ENCODE assay signal across 8 mouse cellular contexts in genomic region chr8:92356613-92357375, GRCm38 (mm10). TPM values are rescaled to one million over a fixed set of nuclear protein-coding genes. Genes with fewer than 3 reads are reported as not detected.
A peak's percentile ranks its signal among the peaks of the same experiment; 100 is the strongest.
DNase-seq lines count a peak whose midpoint lies in the region; ATAC-seq and TF ChIP-seq lines count a peak whose summit lies in the region.

No protein-coding gene starts in this region.

- no peaks in the 10 kb centered on the region for H3K9me3 ChIP-seq in limb, embryonic 13.5 days

- H3K27ac ChIP-seq in cerebellum, adult 2 months (ENCODE audit: insufficient read depth, low read length): no peak overlapping the region
- H3K27ac ChIP-seq in limb, embryonic 13.5 days: peak overlapping the region; percentile 83
- no peak overlapping the region for H3K27ac ChIP-seq in olfactory bulb, adult 2 months (ENCODE audit: insufficient read depth, low read depth, low read length)

- peak in 1 of 2 experiments; percentile 20 for DNase-seq in cerebellum, adult 2 months
- DNase-seq in cerebellum, postnatal 36 days: no peak
- DNase-seq in ovary, postnatal 36 days (ENCODE audit: low spot score): peak; percentile 11
- DNase-seq in ovary, postnatal 10 days (ENCODE audit: low spot score): no peak
- DNase-seq in adrenal gland, postnatal 4 days (ENCODE audit: low spot score in 2 of 2): no peak
- DNase-seq in embryo, embryonic 10 days (ENCODE audit: low spot score): no peak

- H3K36me3 ChIP-seq in limb, embryonic 13.5 days: no peaks in the 10 kb centered on the region

- H3K9ac ChIP-seq in limb, embryonic 13.5 days: peak overlapping the region; percentile 70

- peak overlapping the region; percentile 77 for H3K4me3 ChIP-seq in cerebellum, adult 2 months (replicated peaks; ENCODE audit: insufficient read depth, low read depth, low read length)
- H3K4me3 ChIP-seq in limb, embryonic 13.5 days: peak overlapping the region; percentile 60
- peak overlapping the region; percentile 49; the same call in 1 of the 2 replicates for H3K4me3 ChIP-seq in olfactory bulb, adult 2 months (ENCODE audit: insufficient read depth, low read depth, low read length)

- peaks cover 6% of the 10 kb centered on the region; the same call in 1 of the 2 replicates for H3K4me1 ChIP-seq in cerebellum, adult 2 months (ENCODE audit: control insufficient read depth, insufficient read depth, low read length)
- H3K4me1 ChIP-seq in limb, embryonic 13.5 days: peaks cover 35% of the 10 kb centered on the region
- peaks cover 19% of the 10 kb centered on the region for H3K4me1 ChIP-seq in olfactory bulb, adult 2 months (ENCODE audit: control insufficient read depth, insufficient read depth, low read length)

- WGBS in cerebellum, adult 2 months: 2% methylated on average over 40 of the region's 40 CpGs
- WGBS in limb, embryonic 13.5 days: under 1% methylated on average over 40 of the region's 40 CpGs
- whole genome bisulfite sequencing in olfactory bulb, adult 2 months: 2% methylated on average over 40 of the region's 40 CpGs

- ATAC-seq in limb, embryonic 13.5 days (ENCODE audit: low FRiP score, low read depth): no peak

- peak overlapping the region; percentile 82 for H3K4me2 ChIP-seq in limb, embryonic 13.5 days (replicated peaks)

- TF ChIP-seq CTCF in cerebellum, adult 2 months (IDR thresholded peaks at IDR 0.05; ENCODE audit: borderline replicate concordance, insufficient read depth, low read depth, low read length): no peak
- no peak for TF ChIP-seq CTCF in olfactory bulb, adult 2 months (IDR thresholded peaks at IDR 0.05; ENCODE audit: insufficient read depth, low read depth, low read length)

- no peak for TF ChIP-seq POLR2A in cerebellum, adult 2 months (IDR thresholded peaks at IDR 0.05; ENCODE audit: borderline replicate concordance, insufficient read depth, low read length)
- no peak for TF ChIP-seq POLR2A in olfactory bulb, adult 2 months (IDR thresholded peaks at IDR 0.05; ENCODE audit: insufficient read depth, low read depth, low read length)

- peaks cover 11% of the 10 kb centered on the region; the same call in 1 of the 2 replicates for H3K27me3 ChIP-seq in cerebellum, adult 2 months (ENCODE audit: control insufficient read depth, insufficient read depth, low read length)
- peaks cover 82% of the 10 kb centered on the region for H3K27me3 ChIP-seq in limb, embryonic 13.5 days

RNA-seq across cellular contexts. Expression of gene Irx5, which starts 0.6 kb away (rescaled TPM):
- 4.5 and 4.7 TPM in 2 replicates for polyA plus RNA-seq in cerebellum, adult 2 months (2012; rRNA removed)
- polyA plus RNA-seq in limb, embryonic 13.5 days (2015; fragmentation: Nextera tagmentation; extraction: Ambion mirVana): 19.7 and 20.2 TPM in 2 replicates
- not detected in 2 replicates for polyA plus RNA-seq in olfactory bulb, adult 2 months (2012; ENCODE audit: insufficient read depth, insufficient read length, low replicate concordance, missing spikeins)
- 1 to 10 TPM; 4.6 to 4.9 TPM for total RNA-seq in adrenal gland, postnatal 4 days (2021)
